Mouse (Mus musculus) kidney, adult 9 months (tissue): ENCODE data around the gene Wipf1.

Experiments used
- DNase-seq: peaks from one replicate; pipeline ENCODE4 v3.0.0; 2022

The Wipf1 gene

DNA sequence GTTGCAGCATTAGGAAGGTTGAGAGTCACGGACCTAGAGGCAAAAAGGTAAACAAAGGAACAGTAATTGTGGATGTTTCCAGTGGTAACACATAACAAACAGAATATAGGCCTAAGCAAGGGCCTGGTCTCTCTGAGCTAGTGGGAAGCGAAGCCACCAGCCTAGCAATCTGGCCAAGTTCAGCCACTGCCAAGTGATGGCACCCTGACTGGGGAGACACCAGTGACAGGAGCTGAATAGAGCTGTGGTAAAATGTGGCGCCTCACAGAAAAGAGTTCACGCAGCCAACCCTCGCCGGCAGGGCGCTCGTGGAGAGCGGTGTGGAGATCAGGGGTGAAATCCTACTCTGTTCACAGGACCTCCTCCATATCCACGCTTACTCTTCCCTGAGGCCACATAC, 63.1 kb downstream of the Wipf1 start:
- DNase-seq = no peak

DNA sequence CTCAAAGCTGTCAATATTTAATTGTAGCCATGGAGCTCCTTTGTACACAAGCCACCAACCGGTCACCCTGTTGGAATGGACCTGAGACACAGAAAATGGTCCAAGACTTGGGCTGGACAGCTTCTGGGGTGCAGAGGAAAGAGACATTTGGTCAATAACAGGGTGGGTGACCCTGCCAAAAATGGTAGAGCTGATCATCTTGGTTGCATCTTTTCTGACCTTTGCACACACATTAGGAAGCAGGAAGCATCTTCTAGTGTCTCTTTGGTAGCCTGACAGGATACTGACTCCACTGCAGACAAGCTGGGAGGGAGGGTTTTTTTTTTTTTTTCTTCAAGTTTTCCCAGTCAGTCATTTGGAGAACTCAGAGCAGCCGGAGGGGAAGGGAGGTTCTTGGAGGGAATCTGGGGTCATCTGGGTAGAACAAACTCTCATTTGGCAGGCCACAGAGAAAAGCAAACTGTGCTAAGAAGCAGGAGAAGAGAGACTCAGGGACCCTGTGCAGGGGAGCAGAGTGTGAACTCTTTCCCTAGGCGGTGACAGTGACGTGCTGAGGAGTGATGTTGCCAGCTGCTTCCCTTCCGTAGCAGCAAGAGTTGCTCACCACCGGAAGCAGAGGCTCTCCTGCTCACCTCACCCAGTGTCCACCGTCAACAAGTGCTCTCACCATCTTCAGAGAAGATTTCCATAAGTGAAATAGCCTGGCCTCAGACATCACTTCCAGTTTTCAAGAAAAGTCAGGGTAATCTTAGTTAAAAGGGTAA, 65.9 kb downstream of the Wipf1 start:
- no peak for DNase-seq

DNA sequence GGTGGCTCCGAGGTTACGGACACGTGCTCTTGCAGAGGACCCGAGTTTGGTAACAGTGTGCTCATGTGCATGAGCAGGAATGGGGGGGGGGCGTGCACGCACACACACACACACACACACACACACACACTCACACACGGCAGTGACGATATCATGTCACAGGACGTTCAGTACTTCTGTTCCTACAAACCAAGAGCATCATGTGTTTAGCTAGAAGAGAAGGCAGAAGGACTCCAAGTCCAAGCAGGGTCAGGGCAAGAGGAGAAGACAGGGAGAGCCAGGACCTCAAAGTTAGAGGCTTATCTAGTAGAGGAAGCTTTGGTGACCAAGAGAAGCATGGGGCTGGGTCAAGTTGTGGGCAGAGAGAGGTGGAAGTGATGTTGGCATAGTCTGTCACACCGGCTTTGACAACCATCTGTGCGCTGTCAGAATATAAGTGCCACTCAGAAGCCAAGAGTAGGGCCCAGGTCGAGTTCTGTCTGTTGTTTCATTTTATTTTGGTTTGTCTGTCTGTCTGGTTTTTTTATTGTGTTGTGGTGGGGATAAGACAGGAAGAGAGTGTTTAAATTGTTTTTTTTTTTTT, 66.7 kb downstream of the Wipf1 start:
- no peak for DNase-seq

DNA sequence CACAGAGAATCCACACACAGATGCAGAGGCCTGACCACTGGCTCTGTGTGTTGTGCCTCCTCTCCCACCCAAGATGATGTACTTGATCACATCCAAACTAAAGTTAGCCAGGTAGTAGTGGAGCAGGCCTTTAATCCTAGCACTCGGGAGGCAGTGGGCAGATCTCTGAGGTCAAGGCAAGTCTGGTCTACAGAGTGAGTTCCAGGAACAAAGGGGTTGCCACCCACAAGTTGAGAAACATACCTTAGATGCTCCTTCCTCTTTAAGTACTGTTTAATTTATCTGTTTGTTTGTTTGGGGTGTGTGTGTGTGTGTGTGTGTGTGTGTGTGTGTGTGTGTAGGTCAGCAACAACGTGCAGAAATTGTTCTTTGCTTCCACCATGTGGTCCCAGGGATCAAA, 67.3 kb downstream of the Wipf1 start:
- DNase-seq = no peak

DNA sequence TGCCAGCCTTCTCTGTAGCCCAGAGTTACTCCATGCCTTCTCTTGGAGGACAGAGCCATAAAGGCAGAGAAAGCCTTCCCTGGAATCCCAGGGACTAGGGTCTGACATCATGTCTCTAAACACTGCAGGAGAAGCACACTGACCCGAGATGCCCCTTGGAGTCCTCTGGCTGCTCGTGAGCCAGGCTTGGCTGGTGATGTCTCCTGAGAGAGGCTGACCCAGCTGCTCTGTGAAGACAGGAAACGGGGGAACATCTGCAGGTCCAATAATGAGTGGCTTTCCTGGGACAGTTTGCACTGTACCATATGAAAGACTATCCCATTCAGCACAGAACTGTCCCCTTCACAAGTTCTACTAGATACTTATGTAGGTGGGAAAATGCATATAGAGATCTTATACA, 69.4 kb downstream of the Wipf1 start:
- no peak for DNase-seq

DNA sequence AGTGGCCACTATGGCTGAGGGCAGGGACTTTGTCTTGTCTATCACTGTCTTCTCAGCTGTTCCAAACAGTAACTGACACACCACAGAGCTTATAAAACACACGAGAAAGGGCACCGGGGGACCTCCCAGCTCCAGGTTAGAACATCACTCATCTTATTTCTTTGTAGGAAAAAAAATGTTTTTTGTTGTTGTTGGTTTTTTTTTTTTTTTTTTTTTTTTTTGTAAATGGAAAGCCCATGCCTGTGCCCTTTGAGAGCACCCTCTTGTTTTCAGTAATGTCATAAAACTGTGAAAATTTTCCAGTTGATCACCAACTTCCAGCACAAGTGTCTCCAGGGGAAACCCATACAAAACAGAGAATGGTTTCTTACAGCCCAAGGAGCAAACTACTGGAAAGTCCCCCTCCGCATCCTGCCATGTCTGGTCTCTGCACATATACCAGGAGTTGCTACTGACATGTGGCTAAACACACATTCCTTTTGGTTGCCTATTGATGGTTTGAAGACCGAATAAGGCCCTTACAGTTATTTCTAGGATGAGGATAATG, 69.9 kb downstream of the Wipf1 start:
- DNase-seq = no peak

DNA sequence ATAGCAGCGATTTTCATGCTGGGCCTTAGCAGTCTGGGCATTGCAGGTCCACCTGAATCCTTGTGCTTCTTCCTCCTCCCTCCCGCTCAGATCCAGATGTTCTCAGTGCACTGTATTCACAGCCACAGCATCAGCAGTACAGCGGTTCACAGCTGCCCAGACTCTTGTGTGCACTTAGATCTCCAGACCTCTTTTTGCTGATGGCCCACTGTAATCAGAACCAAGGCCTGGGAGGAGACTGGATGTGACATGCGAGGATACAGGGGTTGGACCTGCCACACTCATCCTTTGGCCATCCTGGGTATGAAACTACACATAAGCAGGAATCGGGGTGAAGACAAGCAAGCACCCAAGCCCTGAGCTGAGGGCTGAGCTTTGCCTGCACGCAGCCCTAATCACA, 72.6 kb downstream of the Wipf1 start:
- DNase-seq = no peak

DNA sequence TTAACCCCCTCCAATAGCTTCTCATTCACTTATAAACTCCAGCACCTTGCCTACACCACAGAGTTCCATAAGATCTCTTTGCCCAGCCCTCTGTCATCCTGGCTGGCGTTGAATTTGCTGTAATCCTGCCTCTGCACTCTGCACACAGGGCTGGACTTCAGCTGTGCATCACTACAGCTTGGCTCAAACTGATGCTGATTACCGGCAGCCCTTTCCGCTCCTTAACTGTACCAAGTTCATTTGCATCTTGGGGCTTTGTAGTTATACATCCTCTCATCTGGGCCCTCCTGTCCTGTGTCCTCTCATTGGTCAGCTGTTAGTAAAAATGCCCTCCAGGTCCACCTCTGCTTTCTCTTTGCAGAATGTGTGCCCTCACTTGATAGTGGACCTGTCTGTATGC, 73.4 kb downstream of the Wipf1 start:
- no peak for DNase-seq

DNA sequence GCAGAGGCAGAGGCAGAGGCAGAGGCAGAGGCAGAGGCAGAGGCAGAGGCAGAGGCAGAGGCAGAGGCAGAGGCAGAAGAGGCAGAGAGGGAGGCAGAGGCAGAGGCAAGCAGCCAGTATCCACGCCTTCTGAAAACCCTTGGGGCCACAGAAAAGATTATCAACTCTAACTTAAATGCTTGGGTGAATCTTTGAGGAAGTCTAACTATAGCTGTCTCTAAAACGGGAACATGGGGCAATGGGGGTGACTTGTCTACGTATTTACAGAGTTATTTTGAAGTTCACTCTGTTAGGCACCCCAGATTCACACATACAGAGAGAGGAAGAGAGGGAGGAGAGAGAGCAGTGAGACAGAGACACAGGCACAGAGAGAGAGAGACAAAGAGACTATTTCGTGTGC, 74.0 kb downstream of the Wipf1 start:
- no peak for DNase-seq

DNA sequence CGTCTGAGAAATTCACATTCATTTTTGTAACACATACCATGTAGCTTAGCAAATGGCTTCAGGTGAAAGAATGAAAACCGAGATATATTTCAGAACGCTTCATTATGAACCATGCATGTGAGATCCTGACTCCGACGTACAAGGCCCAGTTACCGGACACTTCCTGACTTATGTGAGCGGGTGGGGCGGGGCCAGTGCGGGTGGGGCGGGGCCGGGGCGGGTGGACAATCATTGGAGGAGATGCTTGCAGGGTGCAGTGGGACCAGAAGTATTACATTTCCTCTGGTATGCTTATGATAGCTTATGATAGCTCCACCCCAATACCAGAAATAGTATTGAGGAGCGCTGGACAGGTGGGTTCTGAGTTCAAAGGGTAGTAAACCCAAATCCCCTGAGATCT, 74.9 kb downstream of the Wipf1 start:
- DNase-seq = no peak

DNA sequence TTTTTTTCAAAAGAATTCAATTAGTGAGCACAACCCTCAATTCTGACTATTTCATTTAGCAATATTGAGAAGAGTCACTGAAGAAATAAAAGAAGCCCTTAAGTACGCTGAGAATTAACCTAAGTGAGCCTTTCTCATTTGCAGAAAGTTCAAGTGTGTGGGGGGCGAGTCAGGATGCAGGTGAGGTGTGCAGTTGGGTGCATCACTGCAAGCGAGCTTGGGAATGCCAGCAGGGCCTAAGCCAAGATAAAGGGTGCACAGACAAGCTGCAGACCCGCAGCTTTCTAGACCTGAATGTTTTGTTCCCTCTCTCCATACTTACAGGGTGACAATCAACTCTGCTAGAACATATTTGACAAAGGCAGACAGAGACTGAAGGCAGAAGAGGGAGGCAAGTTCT, 75.3 kb downstream of the Wipf1 start:
- DNase-seq = no peak

DNA sequence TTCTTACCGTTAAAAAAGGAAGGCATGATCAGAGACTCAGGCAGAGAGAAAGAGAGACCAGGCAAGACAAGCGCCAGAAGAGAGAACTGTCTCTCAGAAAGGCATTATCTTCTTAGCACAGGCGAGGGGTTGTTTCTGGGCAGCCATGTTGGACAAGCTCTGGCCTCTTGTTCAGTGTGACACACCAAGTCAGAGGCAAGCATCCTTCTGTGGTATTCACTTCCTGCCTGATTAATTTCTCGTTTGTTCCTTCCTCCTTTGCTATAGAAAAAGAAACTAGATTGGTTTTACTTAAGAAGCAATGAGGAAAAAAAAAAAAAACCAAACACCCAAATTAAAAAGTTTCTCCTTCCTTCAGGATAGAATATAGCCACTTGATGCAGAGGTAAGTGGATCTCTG, 75.8 kb downstream of the Wipf1 start:
- no peak for DNase-seq

DNA sequence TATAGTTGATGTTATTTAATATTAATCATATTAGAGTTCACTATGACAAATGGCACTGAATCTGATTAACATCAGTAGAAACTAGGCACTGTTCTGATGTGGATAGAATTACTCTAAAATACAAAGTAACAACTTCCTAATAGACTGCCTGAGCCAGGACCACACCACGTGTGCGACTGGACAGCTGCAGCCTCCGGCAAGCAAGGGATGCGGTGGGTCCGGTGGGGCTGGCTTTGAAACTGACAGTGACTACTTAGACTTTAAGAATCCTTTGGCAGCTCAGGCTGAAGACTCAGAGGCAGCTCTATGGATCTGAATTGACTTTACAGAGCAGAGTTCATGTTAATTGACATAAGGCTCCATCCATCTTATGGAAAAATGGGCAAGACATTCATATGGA, 76.4 kb downstream of the Wipf1 start:
- no peak for DNase-seq

DNA sequence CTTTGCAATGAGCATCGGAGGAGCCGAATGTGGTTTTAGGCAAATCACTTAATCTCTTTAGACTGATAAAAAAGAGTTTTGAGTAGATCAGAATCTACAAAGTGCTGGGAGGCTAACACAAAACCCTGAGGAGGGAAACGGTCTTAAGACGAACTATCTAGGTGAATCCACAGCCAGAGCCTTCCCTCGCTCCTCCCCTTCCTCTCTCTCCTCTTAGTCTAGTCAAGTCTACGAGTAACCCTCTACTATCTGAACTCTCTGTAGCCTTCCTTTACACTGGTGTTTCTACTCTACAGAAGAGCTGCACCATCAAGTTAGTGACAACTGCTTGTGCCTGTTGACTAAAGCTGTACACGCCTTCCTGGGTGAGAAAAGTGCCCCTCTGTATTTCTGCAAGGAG, 77.0 kb downstream of the Wipf1 start:
- DNase-seq = no peak

DNA sequence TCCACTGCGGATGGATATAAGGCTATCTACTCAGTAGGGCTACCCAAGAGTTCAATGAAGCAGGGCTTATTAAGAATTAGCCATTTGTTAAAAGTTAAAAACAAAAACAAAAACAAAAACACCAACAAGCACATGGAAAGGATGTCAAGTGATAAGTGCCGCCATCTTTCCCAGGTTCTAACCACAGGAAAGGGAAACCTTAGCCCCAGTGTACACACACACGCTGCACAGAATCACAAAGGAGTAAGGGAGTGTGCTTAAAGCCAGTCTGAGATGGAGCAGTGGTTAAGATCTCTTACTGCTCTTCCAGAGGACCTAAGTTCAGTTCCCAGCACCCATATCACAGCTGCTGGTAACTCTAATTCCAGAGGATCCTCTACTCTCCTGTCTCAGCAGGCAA, 78.0 kb downstream of the Wipf1 start:
- no peak for DNase-seq

DNA sequence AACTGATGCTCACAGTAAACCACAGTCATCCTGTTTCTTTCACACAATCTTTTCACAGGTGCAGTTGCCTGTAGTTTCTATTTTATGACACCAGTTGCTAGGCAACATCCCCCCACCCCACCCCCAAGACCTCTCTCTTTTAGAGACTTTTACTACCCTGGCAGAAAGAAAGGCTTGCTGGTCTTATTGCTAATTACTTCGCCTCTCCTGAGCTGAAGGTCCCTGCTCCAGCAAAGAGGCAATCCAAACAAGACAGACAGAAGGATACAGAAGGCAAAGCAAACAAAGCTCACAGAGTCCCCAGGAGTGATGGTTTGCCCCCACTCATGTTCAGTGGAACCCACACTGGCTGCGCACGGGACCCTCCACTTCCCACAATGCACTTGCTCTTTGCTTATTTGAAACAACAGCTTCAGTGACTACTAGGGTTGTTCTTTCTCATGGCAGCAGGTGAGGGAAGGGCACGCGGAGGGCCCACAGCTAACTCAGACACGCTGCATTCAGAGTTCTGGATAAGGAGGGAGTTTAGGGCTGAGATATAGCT, 79.3 kb downstream of the Wipf1 start:
- no peak for DNase-seq

DNA sequence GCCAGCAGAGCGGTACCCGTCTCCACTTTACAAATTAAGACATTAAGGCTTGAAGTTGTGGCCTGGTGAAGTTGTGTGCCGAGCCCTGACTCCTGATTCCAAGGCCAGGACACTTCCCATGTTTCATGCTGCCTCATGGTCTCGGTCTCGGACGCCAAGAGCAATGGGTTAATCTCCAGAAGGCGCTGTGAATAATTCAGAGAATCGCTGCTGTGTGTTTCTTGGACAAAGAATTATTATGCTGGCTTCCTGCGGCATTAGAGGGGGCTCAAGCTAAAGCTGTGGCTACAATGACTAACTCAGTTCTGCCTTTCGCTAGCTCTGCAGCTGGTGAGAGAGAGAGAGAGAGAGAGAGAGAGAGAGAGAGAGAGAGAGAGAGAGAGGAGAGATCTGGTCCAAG, 85.5 kb downstream of the Wipf1 start:
- no peak for DNase-seq

DNA sequence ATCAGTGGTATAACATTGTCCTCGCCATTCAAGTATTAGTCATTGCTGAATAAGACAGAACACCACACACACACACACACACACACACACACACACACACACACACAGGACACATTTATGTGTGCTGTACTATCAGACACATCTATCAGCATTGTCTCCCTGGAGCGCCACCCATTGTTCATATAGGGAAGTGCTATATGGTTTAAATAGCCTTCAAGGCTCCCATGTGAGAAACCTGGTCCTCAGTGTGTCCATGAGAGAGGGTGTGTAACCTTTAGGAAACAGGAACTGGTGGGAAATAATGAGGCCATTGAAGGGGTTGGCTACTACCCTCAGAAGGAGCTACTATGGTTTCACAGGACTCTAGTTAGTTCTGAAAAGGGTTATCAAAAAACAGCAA, 87.5 kb downstream of the Wipf1 start:
- DNase-seq = no peak

DNA sequence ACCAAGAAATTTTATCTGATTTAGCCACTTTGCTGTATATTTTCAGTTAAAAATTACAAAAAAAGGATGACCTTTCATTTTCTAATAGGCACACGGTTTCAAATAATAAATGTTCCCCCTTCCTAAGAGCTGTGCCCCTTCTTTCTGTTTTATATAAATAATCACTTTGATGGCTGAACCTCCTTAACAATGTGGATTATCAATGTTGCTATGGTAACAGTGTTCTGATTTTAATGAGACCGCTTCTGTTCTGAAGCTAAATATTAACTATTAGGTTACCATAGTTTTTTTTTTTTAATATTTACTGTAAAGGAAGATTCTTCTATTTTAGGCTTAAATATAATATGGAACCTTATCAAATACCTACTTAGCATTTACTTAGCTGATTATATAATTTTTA, 89.2 kb downstream of the Wipf1 start:
- DNase-seq = no peak

DNA sequence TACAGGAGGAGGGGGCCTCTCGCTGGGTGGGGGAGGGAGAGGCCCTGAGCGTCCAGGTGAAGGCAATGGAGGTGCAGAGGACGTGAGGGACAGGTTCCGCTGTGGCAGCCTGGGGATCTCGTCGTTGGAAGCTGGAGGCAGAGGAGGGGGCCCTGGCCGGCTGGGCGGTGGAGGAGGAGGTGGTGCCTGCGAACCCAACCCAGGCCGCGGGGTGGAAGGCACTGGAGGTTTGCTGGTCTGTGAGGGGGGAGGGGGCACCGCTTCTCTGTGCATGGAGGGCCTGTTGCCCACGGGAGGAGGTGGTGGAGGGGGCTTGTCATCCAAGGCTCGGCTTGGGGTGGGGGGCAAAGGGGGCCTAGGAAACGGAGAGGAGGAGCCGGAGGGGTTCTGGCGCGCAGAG, 92.6 kb downstream of the Wipf1 start:
- no peak for DNase-seq

DNA sequence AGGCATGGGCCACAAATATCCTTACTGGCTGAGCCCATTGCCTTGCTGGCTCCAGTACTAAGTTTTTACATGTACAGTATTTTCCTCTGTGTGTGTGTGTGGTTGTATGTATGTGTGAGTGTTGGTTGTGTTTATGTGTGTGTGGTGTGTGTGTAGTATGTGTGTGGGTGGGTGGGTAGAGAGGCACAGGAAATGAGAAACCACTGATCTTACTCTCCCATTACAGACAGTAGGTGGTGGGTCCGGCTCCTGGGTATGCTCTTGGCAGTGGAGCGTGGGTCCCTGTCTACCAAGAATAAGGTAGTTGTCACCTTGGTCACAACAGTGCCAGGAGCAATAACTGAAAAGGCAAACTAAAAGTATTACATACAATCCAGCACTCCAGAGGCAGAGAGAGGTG, 93.7 kb downstream of the Wipf1 start:
- no peak for DNase-seq

DNA sequence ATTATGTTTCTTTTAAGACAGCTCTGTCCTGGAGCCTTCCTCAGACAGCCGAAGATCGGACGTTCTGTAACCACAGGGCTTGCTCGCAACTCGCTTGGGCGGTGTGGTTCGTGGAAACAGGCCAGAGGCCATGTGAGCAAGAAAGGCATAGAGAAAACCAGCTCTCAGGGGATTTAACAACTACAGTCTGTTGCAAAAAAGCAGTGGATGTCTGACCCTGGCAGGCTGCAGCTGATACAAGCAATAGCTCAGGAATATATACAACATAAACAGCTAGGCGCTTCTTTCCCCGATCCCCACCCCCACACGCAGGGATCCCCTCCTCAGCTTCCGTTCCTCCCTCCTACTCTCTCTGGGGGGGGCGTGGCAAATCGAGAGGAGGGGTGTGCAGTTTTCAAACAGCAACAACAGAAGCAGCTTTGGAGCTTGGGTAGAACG, 97.6 kb downstream of the Wipf1 start:
- DNase-seq = no peak

DNA sequence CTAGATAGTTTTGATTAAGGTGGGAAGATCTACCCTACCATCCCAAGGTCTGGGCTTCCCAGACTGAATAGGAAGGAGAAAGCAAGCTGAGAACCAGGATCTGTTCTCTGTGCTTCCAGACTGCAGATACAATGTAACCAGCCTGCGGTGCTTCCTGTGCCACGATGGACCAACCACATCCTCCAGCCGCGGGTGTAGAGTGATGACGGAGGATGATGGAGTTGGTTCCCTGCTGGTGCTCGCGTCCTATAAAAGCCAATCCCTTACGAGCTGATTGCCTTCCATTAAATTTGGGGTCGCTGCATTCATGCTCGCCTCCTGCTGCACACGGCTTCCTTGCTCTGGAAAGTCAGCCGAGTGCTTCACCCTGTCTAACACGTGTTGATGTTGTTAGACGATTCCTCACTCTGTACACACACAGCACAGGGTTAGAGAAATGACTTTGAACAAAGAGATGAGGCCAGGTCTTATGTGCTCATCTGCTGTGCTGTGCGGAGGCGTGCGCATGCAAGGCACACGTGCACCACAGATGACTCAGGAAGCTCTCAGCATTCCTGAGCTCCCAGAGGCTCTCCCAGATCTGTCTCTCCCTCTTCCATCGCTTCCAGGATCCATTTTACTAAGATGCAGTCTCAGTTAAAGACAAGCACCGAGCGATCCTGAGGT, 100.6 kb downstream of the Wipf1 start:
- DNase-seq = no peak

DNA sequence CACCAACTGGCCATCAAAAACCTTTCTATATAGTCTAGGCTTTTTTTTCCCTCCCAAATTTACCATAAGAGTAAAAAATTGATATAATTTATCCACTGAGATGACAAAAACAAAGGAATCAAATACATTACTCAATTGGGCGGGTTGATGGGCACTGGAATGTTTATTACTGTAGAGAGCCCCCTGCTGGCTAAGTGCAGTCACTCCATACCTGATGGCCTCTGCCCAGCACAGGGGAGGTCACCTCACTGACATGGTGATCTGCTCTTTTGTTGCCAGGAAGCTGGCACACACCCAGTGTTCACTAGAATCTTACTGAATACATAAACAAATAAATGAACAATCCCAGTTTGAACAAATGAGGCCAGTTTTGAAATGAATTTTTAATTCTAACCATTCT, 102.2 kb downstream of the Wipf1 start:
- DNase-seq = peak; percentile 53
